Mouse (Mus musculus): ENCODE results near the gene Lck.

DNA sequence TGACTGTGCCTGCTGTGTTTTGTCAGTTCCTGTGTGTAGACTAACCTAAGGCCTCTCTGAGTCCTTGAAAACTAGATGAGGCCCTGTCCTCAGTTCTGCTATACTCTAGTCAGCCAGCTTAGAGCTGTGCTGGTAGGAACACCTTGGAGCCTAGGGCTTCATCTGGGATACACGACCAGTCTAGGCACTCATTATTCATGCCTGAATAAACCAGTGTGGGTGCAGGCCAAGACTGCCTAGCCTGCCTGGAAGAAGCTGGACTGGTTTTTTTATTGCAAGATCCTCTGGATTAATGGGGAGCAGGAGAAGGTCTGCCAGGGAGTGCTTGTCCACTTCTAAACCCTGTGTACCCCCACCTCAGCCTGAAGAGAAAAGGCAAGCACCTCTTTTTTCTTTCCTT is 13.5 kb upstream of the Lck start:
- TF ChIP-seq CTCF (IDR thresholded peaks at IDR 0.05; ENCODE audit: extremely low read depth, insufficient read depth, insufficient read length, insufficient replicate concordance) (no peak), POLR2A (IDR thresholded peaks at IDR 0.05; ENCODE audit: low read depth, low read length) (no peak)

All from spleen, adult 2 months (tissue).